Mouse (Mus musculus): ENCODE results near the gene Foxd3. TPM values are rescaled to one million over a fixed set of nuclear protein-coding genes. Genes with fewer than 3 reads are reported as not detected.
"Not testable (repeated sequence)": the region's sequence is repeated elsewhere in the genome, so short reads cannot be mapped to it uniquely, and the experiment has no call there.

Gene Foxd3
- 0.85 and 0.91 TPM in 2 replicates for polyA plus RNA-seq (2016; fragmentation: Nextera tagmentation; extraction: Ambion mirVana)

DNA sequence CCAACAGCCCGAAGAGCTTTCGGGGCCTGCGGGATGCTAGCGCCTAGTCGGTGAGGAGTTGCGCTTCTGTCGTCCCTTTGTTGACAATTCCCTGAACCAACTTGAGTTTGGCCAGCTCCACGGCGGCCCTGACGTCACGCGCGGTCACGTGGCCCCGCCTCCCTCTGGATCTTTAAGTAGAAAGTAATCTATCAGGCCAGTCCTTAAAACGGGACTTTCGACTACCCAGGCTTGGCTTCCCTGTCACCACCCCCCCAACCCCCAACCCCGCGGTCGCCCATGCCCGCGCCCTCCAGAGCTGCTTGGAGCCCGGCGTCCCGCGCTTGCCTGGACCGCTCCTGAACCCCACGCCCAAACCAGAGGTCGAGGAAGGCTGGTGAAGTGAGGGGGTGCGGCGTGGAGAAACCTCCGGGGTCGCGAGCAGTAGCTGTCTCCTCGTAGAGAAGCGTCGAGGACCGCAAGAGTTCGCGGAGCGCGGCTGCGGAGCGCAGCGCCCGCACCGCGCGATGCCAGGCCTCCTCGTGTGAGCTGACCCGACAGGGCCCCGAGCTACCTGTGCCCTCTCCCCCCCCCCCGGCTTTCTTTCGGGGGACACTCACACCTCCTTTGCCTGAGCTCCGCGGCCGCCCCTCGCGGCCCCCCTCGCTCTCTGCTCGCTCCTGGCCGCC is at the start of gene Foxd3:
Gene Foxd3 (plus strand): TSS at position 363 of the 668 bp plus-strand sequence.
- H3K27ac ChIP-seq = no peak within 1 kb of the TSS
- H3K4me3 ChIP-seq (replicated peaks) = peak within 1 kb of the TSS; percentile 38
- H3K4me1 ChIP-seq (replicated peaks) = peaks cover 32% of the 10 kb centered on the region
- WGBS = under 1% methylated on average over 62 of the region's 62 CpGs
- no peaks in the 10 kb centered on the region for H3K9me3 ChIP-seq
- no peaks in the 10 kb centered on the region for H3K36me3 ChIP-seq
- ATAC-seq (ENCODE audit: insufficient number of reproducible peaks, insufficient read depth, low FRiP score, low TSS enrichment, low read depth) = peak; percentile 40
- peak within 1 kb of the TSS; percentile 51 for H3K4me2 ChIP-seq
- 0 out of 2 replicates have a peak within 1 kb of the TSS, but pooled peaks have one; percentile 27 for H3K9ac ChIP-seq (replicated peaks)
- peaks cover 91% of the 10 kb centered on the region for H3K27me3 ChIP-seq

DNA sequence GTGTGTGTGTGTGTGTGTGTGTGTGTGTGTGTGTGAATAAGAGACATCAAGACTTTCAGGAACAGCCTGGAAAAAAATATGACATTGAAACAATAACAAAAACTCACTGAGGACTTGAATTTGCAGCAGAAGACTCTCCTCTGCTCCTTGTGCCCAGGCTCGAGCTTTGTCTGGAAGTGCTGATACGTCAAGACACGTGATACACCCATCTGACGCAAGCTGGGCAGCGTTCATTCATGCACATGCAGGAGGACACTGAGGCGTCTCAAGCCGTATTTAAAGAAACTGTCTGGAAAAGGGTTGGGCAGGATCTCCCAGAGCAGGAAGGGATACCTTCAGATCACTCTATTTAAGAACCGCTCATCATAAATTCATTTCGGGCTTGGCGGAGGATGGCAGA is 43.9 kb upstream of the Foxd3 start:
- H3K4me1 ChIP-seq (replicated peaks) = no peaks in the 10 kb centered on the region
- no peak overlapping the region for H3K27ac ChIP-seq
- no peaks in the 10 kb centered on the region for H3K9me3 ChIP-seq
- no peak for ATAC-seq (ENCODE audit: insufficient number of reproducible peaks, insufficient read depth, low FRiP score, low TSS enrichment, low read depth)
- H3K9ac ChIP-seq (replicated peaks) = no peak overlapping the region
- H3K4me2 ChIP-seq = no peak overlapping the region
- H3K4me3 ChIP-seq (replicated peaks) = no peak overlapping the region
- no peaks in the 10 kb centered on the region for H3K36me3 ChIP-seq
- no peaks in the 10 kb centered on the region for H3K27me3 ChIP-seq
- 91% methylated on average over 10 of the region's 10 CpGs for WGBS

DNA sequence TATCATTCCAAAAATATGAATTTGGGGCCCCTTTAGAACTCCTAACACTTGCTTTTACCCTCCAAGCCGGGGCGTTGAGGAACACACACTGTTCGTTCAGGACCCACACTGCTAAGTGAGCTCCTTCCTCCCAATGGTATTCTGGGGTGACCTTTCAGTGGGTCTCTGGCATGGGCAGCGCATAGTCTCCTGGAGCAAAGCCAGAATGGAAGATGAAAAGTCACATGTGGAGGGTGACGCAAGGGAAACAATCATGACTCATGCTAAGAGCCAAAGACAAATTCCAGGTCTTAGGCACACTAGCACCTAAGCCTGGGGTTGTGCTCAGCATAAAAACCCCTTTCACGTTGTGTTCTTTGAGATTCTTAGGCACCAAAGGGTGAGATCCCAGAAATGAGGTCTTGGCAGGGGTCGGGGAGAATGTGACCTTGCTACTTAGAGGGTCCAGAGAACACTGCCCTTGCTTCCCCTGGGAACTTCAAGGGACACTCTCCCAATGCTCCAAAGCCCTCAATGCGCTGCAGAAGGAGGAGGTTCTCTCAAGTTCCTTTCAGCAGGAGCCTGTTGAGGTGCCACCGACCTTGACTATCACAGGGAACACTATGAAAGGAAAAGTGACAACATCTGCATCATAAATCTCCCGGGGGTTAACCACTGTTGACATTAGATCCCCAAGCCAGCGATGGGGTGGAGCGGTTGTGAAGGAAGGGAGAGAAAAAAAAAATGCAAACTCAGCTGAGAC is 43.3 kb upstream of the Foxd3 start:
- WGBS = 74% methylated on average over 12 of the region's 12 CpGs
- ATAC-seq (ENCODE audit: insufficient number of reproducible peaks, insufficient read depth, low FRiP score, low TSS enrichment, low read depth) = no peak

DNA sequence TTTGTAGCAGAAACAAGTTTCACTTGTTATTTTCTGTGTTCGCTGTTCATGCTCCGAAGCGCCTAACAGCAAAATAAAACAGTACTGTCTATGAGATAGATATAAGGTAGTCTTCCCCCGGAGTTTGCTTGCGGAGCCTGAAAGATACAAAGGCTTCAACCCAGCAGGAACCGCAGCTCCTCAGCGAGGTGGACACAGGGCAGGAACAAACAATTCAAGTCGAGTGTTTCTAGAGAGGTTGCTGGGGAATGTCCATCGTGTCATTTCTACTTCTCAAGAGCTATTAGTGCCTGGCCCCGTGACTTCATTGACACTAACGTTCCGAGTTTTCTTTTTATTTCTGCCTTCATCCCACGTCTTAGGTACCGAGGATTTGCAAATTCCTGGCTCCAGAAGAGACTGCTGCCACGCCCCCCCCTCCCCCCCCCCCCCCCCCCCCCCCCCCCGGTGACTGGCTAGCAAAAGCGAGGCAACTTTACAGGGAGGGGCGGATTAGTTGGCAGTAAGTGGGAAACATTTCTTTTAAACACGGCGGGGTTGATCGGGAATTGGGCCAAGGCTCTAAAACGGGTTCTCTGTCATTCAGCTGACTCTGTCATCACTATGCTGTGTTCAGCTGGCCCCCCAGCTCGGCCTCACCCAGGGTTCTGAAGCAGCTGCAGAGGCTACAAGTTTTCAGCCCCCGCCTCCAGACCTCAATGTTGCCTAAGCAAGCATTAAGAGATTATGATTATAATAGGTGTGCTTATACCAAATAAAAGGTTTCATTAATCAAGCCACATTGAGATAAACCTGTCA is 29.9 kb upstream of the Foxd3 start:
- H3K36me3 ChIP-seq = no peaks in the 10 kb centered on the region
- no peaks in the 10 kb centered on the region for H3K9me3 ChIP-seq
- ATAC-seq (ENCODE audit: insufficient number of reproducible peaks, insufficient read depth, low FRiP score, low TSS enrichment, low read depth) = no peak
- H3K4me2 ChIP-seq = peak overlapping the region; percentile 46
- peaks cover 6% of the 10 kb centered on the region; the same call in 1 of the 2 replicates for H3K27me3 ChIP-seq
- no peak overlapping the region for H3K4me3 ChIP-seq (replicated peaks)
- no peak overlapping the region for H3K27ac ChIP-seq
- peaks cover 7% of the 10 kb centered on the region for H3K4me1 ChIP-seq (replicated peaks)
- no peak overlapping the region for H3K9ac ChIP-seq (replicated peaks)
- WGBS = 13% methylated on average over 22 of the region's 24 CpGs

More for the DNA sequence above, 43.3 kb upstream of the Foxd3 start:
- no peaks in the 10 kb centered on the region for H3K9me3 ChIP-seq
- H3K4me1 ChIP-seq (replicated peaks) = no peaks in the 10 kb centered on the region
- H3K4me3 ChIP-seq (replicated peaks) = no peak overlapping the region
- no peak overlapping the region for H3K27ac ChIP-seq
- H3K27me3 ChIP-seq = no peaks in the 10 kb centered on the region
- no peaks in the 10 kb centered on the region for H3K36me3 ChIP-seq
- H3K4me2 ChIP-seq = no peak overlapping the region
- no peak overlapping the region for H3K9ac ChIP-seq (replicated peaks)

DNA sequence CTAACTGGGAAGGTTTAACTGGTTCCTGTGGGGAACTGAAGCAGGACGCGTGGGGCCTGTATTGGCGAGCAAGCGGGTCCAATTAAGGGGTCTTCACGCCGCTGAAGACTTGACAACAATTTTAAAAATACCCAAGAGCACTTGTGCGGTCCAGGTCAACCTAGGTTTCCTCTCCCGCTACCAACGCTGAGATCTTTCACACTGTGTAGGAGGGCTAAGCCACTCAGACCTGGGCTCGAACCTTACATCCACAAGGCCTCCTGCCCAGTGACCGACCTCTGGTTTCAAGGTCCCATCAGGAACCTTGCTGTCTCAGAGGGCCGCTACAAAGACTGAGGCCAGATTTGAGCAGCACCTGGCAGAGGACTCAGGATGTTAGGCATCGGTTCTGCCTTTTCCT is 29.0 kb upstream of the Foxd3 start:
- peaks cover 7% of the 10 kb centered on the region for H3K4me1 ChIP-seq (replicated peaks)
- 73% methylated on average over 13 of the region's 13 CpGs for WGBS
- H3K27me3 ChIP-seq = peaks cover 6% of the 10 kb centered on the region; the same call in 1 of the 2 replicates
- H3K27ac ChIP-seq = no peak overlapping the region
- H3K4me2 ChIP-seq = no peak overlapping the region
- H3K4me3 ChIP-seq (replicated peaks) = no peak overlapping the region
- no peak overlapping the region for H3K9ac ChIP-seq (replicated peaks)
- peak; percentile 52; the same call in 1 of the 2 replicates for ATAC-seq (ENCODE audit: insufficient number of reproducible peaks, insufficient read depth, low FRiP score, low TSS enrichment, low read depth)
- no peaks in the 10 kb centered on the region for H3K36me3 ChIP-seq
- no peaks in the 10 kb centered on the region for H3K9me3 ChIP-seq

DNA sequence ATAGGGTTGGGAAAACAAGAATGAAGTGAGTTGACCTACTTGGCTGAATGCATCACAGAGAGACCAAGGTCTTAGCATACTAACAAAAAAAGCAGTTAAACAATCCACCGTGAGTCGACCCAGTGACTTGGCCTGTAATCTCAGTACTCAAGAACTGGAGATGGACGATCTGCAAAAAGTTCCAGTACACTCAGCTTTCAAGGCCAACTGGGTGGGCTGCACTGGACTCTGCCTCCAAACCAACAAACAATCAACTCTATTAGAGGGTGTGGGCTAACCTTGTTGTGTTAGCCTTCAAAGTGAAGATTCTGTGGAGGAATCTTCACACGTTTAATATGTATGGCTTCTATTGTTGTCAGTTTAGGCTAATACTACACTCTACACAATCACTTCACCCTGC is 20.1 kb upstream of the Foxd3 start:
- Histone ChIP-seq H3K27me3 (no peaks in the 10 kb centered on the region), H3K4me3 (replicated peaks) (no peak overlapping the region), H3K4me1 (replicated peaks) (no peaks in the 10 kb centered on the region), H3K36me3 (no peaks in the 10 kb centered on the region), H3K9me3 (no peaks in the 10 kb centered on the region), H3K27ac (no peak overlapping the region), H3K9ac (replicated peaks) (no peak overlapping the region), H3K4me2 (no peak overlapping the region)
- ATAC-seq (ENCODE audit: insufficient number of reproducible peaks, insufficient read depth, low FRiP score, low TSS enrichment, low read depth) = no peak
- 87% methylated on average over 4 of the region's 4 CpGs for WGBS

DNA sequence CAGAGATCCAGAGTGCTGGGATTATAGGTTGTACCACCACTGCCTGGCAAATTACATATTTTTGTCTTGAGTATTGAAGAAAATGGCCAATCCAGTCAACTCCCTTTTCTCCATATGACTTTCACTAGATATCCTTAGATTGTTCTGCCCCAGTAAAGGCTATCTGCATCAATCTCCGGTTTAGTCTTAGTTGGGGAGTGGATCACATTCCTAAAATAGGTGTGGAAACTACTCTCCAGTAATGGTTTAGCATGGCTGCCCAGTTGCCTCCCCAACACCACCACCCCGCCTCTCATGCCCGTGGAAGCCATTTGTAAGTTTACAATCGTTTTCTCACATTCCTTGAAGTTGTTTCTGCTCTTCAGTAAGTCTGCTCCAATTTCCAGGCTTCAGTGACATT is 19.4 kb upstream of the Foxd3 start:
- H3K36me3 ChIP-seq = no peaks in the 10 kb centered on the region
- WGBS = 72% methylated on average over 4 of the region's 4 CpGs

DNA sequence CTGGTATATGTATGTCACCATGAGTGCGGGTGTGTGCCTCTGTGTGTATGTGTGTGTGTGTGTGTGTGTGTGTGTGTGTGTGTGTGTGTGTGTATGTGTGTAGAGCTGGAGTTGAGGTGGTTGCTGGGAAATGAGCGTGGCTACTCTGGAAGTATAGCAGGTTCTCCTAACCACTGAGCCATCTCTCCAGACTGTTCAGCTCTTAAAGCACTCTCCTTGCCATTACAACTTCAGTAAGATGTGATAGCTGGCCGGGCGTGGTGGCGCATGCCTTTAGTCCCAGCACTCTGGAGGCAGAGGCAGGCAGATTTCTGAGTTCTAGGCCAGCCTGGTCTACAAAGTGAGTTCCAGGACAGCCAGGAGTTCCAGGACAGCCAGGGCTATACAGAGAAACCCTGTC is 15.5 kb upstream of the Foxd3 start:
- peaks cover 14% of the 10 kb centered on the region; the same call in 1 of the 2 replicates for H3K27me3 ChIP-seq
- not testable (repeated sequence) for H3K36me3 ChIP-seq; H3K9ac ChIP-seq (replicated peaks); H3K27ac ChIP-seq; H3K4me2 ChIP-seq; H3K4me1 ChIP-seq (replicated peaks); H3K9me3 ChIP-seq; ATAC-seq (ENCODE audit: insufficient number of reproducible peaks, insufficient read depth, low FRiP score, low TSS enrichment, low read depth); H3K4me3 ChIP-seq (replicated peaks)
- 91% methylated on average over 5 of the region's 5 CpGs for WGBS

More for the DNA sequence above, 19.4 kb upstream of the Foxd3 start:
- no peak overlapping the region for H3K4me2 ChIP-seq
- H3K9ac ChIP-seq (replicated peaks) = no peak overlapping the region
- H3K4me1 ChIP-seq (replicated peaks) = no peaks in the 10 kb centered on the region
- ATAC-seq (ENCODE audit: insufficient number of reproducible peaks, insufficient read depth, low FRiP score, low TSS enrichment, low read depth) = no peak
- H3K9me3 ChIP-seq = no peaks in the 10 kb centered on the region
- H3K27ac ChIP-seq = no peak overlapping the region
- H3K4me3 ChIP-seq (replicated peaks) = no peak overlapping the region
- H3K27me3 ChIP-seq = no peaks in the 10 kb centered on the region

DNA sequence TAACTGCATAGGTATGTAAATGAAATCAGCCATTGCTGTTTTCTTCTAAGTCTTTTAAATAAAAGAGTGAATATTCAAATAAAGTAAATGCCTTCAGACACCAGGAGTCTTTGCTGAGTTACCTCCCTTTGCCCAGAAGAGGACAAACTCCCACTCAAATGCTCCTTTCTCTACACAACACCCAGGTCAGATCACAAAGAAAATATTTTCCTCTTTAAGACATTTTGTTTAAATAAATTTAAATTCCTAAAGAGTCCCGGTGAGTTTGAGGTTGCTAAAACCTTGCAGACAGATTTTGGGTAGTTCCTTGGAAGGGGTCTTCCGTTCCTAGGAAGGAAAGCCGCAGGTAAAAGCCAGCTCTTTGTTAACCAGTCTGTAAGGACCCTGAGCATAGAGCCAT is 14.2 kb upstream of the Foxd3 start:
- peaks cover 25% of the 10 kb centered on the region for H3K27me3 ChIP-seq
- no peaks in the 10 kb centered on the region for H3K36me3 ChIP-seq
- ATAC-seq (ENCODE audit: insufficient number of reproducible peaks, insufficient read depth, low FRiP score, low TSS enrichment, low read depth) = no peak
- WGBS = 21% methylated on average over 3 of the region's 3 CpGs
- no peak overlapping the region for H3K4me2 ChIP-seq
- H3K4me3 ChIP-seq (replicated peaks) = no peak overlapping the region
- H3K9me3 ChIP-seq = no peaks in the 10 kb centered on the region
- no peak overlapping the region for H3K9ac ChIP-seq (replicated peaks)
- H3K4me1 ChIP-seq (replicated peaks) = no peaks in the 10 kb centered on the region
- no peak overlapping the region for H3K27ac ChIP-seq

DNA sequence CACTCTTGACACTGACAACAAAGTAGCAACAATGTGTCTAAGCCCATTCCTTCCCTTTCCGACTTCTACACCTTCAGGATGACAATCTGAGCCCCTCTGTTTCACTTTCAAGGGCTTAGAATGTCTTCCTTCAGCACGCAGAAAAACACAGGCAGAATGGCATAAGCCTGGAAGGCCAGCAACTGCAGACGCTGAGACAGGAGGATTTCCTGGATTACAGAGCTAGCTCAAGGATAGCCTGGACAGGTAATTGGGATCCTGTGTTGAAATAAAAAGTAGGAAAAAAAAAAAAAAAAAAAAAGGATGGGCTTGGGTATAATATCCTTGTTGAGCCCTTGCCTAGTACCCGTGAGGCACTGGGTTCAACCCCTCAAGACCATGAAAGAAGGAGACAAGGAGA is 10.5 kb upstream of the Foxd3 start:
- Histone ChIP-seq H3K27ac (no peak overlapping the region), H3K4me1 (replicated peaks) (no peaks in the 10 kb centered on the region), H3K9me3 (no peaks in the 10 kb centered on the region), H3K4me3 (replicated peaks) (no peak overlapping the region), H3K4me2 (no peak overlapping the region), H3K27me3 (peaks cover 60% of the 10 kb centered on the region), H3K36me3 (no peaks in the 10 kb centered on the region), H3K9ac (replicated peaks) (no peak overlapping the region)
- WGBS = 87% methylated on average over 4 of the region's 4 CpGs
- no peak for ATAC-seq (ENCODE audit: insufficient number of reproducible peaks, insufficient read depth, low FRiP score, low TSS enrichment, low read depth)
